8 mouse cellular contexts compared by ENCODE assay signal in genomic region chr12:54795153-54795998, GRCm38 (mm10). TPM values are rescaled to one million over a fixed set of nuclear protein-coding genes. Genes with fewer than 3 reads are reported as not detected.
DNase-seq lines count a peak whose midpoint lies in the region; ATAC-seq lines count a peak whose summit lies in the region.

Gene Snx6, minus strand, starts transcription at chr12:54795703.

- peak; percentile 93 for DNase-seq in ZHBTc4 (ENCODE audit: low read depth, low spot score)
- DNase-seq in gastrocnemius, adult 8-10 months (ENCODE audit: low spot score in 2 of 2), result peak; percentile 58 to 70
- DNase-seq in hindlimb bud, embryonic 11.5 days (ENCODE audit: extremely low spot score, low read depth, low spot score), result peak; percentile 31
- DNase-seq in left cerebral cortex, adult 8-10 months (ENCODE audit: low spot score in 2 of 2), result peak; percentile 49 to 74
- peak; percentile 86 for DNase-seq in right cerebral cortex, postnatal 14 days
- DNase-seq in urinary bladder, postnatal 36 days (ENCODE audit: low spot score in 2 of 2), result peak; percentile 75 to 81

- peak within 1 kb of the TSS; percentile 99 for H3K4me3 ChIP-seq in megakaryocyte, embryonic 14.5 days (replicated peaks)

- H3K4me1 ChIP-seq in megakaryocyte, embryonic 14.5 days, result peaks cover 25% of the 10 kb centered on the region

- peaks cover 9% of the 10 kb centered on the region for H3K36me3 ChIP-seq in megakaryocyte, embryonic 14.5 days (replicated peaks; ENCODE audit: low read length)

- peak; percentile 92 for ATAC-seq in common myeloid progenitor, adult 5-6 weeks (replicated peaks; ENCODE audit: low read depth, poor library complexity, severe bottlenecking)

- no peaks in the 10 kb centered on the region for H3K9me3 ChIP-seq in megakaryocyte, embryonic 14.5 days

- H3K27me3 ChIP-seq in megakaryocyte, embryonic 14.5 days (replicated peaks), result no peaks in the 10 kb centered on the region

RNA-seq across cellular contexts. Expression of gene Snx6, which starts in this region (rescaled TPM):
- total RNA-seq in common myeloid progenitor, adult 5-6 weeks (2017), result 74.9 and 106 TPM in 2 replicates
- 10 to 100 TPM; 19.1 to 21.2 (median 19.7) TPM for total RNA-seq in gastrocnemius, adult 8-10 months (2022)
- total RNA-seq in left cerebral cortex, adult 8-10 months (2022), result 10 to 100 TPM; 42.1 to 46.1 (median 44.4) TPM
- 10.1 and 27.0 TPM in 2 replicates for polyA plus RNA-seq in megakaryocyte, embryonic 14.5 days (2012; ENCODE audit: insufficient read depth, low replicate concordance)

Comparison
In these comparisons a context has a peak if more than half of its experiments do, and no peak if none do; other contexts are left out.
1. Peak in every context shown above with its lines: DNase-seq, ATAC-seq and H3K4me3 ChIP-seq.
2. DNase-seq: peak in every context shown above with its lines; median percentile 93 in ZHBTc4; 86 in right cerebral cortex, postnatal 14 days; 78 in urinary bladder, postnatal 36 days; 64 in gastrocnemius, adult 8-10 months; 62 in left cerebral cortex, adult 8-10 months; 31 in hindlimb bud, embryonic 11.5 days.